Mouse (Mus musculus) cerebellum, adult 11-12 months (tissue): ENCODE data around the gene Wfdc15a.
"Not testable (repeated sequence)": the region's sequence is repeated elsewhere in the genome, so short reads cannot be mapped to it uniquely, and the experiment has no call there.

ENCODE experiments used
- DNase-seq: peaks from one replicate; pipeline ENCODE4 v3.0.0; 2022

Wfdc15a gene

DNA sequence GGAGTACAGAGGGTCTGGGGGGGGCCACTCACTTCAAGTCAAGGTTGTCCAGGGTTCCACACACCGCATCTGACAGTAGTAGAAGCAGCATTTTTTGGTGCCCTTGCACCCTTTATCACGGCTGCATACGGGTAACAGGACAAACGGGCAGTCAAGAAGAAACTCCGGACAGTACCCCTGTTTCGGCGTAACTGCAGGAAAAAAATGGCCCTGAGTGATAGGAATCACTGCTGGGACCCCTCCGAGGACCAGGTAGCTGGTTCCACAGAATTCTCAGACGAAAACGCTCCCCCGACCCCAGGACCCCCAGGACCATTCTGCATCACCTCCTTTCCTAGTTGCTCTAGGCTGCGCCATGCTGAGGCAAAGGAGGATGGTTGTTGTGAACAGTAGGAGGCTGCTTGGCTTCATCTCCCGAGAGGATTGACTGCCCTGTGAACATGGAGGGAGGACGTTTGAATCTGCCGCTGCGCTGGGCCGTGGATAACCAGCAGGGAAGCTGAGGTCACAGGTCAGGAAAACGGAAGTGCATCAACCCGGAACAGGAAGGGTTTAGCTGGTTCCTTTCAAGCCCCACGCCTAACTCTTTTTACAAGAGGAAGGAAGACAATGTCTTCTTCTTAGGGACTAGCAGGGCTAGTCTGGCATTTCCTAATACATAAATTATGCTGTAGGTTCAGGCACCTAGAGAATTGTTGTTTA, at the start of gene Wfdc15a:
Gene Wfdc15a (minus strand): TSS at position 505 of the 702 bp plus-strand sequence.
- no peak for DNase-seq

DNA sequence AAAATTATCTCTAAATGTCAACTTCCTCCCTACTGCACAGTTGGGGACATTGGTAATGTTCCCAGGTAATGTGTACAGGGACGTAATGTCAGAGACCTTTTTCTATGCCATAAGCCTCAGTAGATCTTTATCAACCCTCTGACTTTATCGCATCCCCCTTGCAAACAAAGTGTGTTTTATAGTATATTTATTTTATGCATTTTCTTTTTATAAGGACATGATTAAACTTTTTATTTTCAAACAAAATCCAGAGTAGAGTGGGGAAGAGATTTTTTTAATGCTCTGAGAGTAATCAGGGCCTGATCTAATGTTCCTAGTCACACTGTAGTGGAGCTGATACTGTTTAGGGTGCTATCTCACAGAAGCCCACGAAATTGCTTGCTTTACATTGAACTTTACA, 38.4 kb upstream of the Wfdc15a start, which contains the start of gene Svs2:
Gene Svs2 (minus strand): TSS at position 101 of the 400 bp plus-strand sequence.
- DNase-seq, result no peak

DNA sequence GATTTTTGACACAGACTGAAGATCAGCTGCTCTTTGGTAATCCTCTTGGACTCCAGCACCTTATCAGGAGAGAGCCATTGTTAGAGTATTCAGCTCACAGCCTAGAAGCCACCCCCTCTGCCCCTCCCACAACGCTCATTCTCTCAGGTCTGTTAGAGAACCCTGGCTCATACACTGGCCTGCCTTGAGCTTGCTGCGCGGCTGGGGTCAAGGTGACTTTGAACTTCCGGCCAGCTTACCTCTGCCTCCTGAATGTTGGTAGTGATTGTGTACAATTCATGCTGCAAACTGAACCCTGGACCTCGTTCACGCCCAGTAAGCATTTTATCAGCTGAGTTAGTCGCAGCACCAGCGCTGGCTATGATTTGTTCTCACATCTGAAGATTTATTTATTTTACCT, 32.7 kb upstream of the Wfdc15a start:
- DNase-seq, result no peak

DNA sequence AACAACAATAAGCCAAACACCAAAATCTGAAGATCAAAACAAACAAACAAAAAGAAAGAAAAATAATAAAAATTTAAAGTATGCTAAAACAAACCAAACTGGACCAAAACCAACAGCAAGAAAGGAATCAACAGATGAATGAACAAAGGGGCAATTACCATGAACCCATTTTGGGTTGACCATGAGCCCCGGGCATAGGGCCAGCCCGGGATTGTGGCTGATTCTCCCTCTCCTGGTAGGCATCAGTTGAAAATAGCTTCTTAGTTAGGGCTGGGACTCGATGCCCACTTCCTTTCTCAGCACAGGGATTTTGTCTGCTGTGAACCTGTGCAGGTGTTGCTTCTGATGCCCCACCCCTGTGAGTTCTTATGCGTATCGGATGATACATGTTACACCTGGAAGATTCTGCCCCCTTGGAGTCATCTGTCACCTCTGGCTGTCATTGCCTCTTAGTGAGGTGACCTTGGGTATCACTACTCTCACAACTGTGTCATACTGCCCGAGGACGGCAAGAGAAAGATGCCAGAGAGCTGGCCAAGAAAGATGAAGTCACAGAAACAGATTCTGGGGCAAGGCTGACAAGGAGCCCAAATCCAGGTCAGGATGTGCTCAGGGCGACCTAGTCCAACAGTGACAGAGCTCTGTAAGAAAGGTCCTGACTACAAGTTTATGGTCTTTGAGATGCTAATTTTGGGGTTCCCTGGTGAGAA, 28.6 kb upstream of the Wfdc15a start:
- no peak for DNase-seq

DNA sequence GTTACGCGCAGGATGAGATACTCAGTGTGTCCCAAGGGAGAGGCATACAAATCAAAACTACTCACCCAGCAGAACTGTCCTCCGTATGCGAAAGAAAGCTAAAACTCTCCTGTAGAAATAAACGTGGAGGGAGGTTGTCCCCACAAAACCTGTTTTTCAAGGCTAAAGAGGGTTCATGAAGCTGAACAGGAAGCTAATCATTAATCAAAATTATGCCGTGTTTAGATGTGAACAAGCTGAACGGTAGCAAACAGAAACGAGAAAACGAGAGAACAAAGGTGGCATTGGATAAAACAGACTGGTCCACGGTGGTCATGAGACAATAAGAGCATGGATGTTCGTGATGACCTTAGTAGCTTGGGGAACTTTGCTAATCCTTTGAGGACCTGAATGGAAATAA, 21.6 kb upstream of the Wfdc15a start, which contains the start of gene Wfdc15b:
Gene Wfdc15b (minus strand): TSS at position 139 of the 400 bp plus-strand sequence.
- no peak for DNase-seq

DNA sequence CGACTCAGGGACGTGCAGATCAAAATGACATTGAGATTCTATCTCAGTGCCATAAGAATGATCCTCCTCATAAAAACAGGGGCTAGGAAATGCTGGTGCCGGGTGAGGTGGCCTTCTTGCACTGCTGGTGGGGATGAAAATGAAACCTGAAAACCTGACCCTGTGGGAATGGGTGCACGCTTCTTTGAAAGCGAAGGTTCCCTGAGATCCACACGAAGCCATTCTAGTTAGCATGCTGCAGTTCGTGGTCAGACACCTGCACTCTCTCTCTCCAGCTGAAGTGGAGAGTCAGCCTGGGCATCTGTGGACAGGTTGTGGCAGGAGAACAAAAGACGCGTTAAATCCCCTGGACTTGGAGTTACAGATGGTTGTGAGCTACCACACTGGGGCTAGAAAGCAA, 19.4 kb upstream of the Wfdc15a start:
- DNase-seq, result no peak

DNA sequence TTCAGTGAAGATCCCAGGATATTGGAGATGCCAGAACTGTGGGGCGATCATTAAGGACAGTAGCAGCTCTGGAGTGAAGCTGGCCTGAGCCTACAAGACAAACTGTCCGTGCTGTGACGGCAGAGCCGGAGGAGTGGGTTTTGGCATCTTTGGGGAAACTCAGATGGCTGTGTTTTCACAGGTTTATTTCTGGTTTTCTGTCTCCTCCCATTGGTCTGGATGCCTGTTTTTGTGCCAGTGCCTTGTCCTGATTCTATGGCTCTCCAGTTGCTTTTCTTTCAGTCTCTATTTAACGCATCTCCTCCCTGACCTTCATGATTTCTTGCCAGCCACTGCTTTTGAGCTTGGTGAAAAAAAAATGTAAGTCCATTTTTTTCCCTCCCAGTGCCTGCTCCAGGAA, 12.8 kb upstream of the Wfdc15a start:
- no peak for DNase-seq

DNA sequence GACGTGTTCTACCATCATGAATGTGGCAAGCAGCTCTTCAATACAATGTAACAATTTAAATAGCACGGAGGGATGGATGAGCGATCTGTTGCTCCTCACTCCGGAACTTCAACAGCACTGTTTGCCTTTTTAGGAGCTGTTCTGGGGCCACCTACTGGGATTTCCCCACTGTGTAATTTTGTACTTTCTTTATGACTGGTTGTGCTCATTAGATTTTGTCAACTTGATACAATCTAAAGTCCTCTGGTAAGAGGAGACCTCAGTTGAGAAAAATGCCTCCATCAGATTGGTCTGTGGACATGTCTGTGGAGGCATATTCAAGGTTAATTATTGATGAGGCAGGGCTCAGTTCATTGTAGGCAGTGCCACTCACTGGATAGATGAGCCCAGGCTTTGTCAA, 11.0 kb upstream of the Wfdc15a start:
- DNase-seq, result no peak

DNA sequence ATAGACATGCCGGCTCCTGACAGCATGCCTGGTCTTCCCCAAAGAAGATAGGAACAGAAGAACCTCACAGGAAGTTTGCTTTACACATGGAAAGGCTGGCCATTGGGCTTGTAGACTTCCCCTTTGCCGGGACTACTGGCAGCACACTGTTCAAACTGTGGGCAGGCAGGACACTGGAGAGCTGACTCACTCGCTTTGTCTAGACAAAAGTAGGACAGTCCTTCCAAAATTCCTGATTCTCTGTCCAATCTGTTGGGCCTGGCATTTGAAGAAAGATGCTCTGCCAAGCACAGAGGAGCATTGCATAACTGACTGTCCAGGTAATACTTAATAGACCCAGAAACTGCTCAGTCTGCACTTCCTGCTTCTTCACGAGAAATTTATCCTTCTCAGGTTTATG, 6.7 kb upstream of the Wfdc15a start:
- DNase-seq, result peak; percentile 84

DNA sequence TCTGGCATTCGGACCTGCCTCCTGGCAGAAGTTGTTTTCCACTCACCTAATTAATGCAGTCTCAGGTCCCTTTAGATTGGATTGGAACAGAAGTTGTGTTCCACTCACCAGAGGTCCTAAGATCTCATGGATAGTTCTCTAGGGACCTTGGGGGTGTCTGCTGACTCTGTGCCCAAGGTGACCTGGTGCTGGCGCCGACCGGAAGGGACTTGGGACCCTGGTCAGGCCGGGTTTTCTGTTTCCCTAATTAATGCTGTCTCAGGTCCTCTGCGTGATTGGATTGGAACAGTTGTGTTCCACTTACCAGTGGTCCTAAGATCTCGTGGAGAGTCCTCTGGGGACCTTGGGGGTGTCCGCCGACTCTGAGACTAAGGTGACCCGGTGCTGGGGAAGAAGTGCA, 6.1 kb upstream of the Wfdc15a start:
- DNase-seq, result not testable (repeated sequence)

DNA sequence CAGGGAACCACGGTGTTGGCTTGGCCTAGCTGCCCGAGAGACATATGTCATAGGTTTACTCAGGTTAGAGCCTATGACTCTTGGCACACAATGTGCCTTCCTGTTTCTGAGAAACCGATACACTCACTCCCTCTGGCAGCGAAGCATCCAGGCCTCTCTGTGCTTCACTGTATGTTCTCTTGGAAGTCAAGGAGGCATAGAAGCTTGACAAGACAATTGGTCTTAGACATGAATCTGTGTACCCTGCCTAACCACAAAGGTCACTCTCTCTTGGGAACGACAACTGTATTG, 3.3 kb downstream of the Wfdc15a start:
- DNase-seq, result no peak

DNA sequence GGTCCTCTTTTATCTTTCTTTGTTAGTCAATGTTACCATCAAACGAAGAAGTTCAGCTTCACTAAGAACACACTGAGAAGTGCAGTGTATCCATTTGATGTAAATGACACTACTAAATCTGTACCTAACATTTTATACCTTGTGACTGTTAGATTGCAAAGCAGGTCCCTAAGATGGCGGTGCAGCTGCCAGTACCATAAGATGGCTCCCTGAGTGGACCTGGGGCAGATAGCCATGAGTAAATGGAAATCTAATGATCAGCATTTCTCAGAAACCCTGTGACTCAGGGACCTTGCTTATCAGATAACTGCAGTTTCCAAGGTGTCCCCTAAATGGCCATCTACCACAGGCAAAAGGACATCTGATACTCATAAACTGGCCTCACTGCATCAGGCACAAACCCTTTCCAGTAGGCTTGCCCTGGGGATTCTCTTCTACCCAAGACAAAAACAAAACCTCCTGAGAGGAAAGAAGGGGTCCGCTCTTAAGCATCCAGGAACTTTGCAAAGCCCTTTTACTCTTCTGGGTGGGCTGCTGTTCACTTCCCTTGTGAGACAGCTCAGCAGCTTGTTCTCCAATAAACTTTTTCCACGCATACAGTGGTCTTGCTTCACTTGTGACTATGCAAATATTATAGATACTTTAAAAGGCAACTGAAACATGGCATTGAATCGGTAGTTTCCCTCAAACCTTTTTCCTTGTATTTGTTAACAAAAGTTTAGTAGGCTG, 3.8 kb downstream of the Wfdc15a start:
- DNase-seq, result no peak

DNA sequence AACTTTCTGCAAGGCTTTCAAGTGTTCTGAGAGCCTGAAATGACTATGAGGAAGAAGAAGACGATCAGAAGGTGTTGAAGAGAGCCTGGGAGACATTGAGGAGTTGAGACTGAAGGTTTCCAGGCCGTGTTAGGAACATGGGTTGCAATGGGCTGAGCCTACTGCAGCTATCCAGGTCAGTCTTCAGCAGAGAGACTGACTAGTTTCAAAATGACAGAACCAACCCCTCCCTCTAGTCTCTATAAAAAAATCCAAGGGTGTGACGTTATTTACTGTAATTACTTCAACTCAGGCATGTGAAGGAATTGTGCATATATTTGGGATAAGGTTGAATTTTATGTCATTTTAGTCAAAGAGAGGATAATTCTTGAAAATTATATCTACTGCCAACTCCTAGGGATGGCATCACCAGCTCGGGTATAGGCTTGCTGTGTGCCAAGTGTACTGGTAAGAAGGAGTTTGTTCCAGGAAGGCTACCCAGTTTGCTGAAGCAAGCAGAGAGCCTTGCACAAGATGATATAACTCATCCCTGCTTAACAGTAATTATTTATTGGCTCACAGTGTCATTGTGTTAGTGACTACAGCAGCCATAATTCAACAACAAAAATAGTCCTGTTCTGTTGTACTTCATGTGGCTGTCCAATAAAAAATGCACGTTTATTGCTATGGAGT, 4.8 kb downstream of the Wfdc15a start:
- no peak for DNase-seq

DNA sequence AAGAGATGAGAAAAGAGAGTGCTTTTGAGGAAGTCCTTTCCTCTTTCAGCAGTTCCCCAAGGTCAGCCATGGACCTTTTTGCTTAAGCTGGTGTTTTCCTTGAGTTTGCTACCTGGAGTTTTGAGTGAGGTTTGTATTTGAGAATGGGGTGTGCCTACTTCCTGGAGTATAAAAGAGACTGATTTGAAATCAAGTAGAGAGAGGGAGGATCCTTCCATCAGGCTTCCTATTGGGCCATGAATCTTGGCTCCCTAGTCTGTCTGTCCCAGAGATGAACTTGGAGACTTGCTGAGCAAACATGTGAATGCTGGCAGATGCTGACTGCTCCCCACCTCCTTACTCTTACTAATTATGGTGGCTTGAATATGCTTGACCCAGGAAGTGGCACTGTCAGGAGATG, 7.7 kb downstream of the Wfdc15a start:
- DNase-seq, result no peak

DNA sequence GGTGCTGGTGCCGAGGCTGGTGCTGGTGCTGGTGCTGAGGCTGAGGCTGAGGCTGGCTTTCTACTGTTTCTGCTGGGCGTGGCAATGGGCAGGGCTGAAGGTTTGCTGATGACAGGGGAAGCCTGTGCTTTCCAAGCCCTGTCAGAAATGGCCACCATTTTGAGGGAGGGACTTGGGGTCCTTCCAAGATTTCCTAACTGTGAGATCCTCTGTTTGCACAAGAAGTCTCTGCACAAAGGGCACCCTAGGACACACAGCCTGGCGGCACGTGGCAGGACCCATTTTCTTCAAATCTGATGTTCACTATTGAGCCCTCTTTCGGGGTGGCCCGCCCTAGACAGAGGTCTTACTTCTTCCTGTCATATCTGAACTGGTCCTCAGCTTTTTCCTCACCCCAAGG, 9.4 kb downstream of the Wfdc15a start, which contains the start of gene Wfdc12:
Gene Wfdc12 (minus strand): TSS at position 33 of the 400 bp plus-strand sequence.
- DNase-seq, result no peak

DNA sequence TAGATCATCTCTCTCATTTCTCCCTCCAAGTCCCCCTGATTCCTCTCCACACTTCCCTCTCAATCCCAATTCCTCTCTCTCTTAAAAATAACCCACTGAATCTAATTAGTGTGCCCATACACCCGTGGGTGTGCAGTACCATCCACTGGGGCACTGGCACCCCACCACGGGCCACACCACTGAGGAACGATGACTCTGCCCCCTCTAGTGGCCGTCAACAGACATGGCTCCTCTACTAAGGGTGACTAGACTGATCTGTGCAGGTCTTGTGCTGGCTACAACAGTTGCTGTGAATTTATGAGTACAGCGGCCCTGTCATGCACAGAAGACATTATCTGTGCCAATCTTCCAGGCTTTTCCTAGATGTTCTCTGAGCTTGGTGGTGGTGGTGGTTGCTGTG, 11.2 kb downstream of the Wfdc15a start:
- DNase-seq, result no peak

DNA sequence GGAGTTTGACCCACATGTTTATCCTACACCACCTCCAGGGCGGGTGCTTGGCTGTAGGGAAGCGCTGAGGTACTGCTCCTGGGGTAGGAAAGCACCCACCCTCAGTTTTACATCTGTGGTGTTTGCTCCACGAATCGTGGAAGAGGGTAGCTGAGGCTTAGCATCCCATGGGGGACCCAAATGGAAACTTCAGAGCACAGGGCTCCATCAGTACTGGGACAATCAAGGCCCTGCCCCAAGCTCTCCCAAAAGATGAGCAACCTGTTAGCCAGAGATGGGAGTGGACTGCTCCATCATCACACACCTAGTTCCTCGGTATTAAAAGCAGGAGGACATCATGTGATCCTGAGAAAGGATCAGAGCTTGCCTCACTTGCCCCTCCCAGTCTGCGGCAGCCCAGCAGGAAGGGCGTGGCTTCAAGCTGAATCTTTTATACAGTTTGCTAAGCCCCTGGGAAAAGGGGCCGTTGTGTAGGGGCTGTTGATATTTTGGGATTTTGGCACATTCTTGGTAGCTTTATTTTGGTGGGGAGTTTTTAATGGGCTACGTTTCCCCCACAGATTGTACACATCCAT, 15.7 kb downstream of the Wfdc15a start:
- no peak for DNase-seq

DNA sequence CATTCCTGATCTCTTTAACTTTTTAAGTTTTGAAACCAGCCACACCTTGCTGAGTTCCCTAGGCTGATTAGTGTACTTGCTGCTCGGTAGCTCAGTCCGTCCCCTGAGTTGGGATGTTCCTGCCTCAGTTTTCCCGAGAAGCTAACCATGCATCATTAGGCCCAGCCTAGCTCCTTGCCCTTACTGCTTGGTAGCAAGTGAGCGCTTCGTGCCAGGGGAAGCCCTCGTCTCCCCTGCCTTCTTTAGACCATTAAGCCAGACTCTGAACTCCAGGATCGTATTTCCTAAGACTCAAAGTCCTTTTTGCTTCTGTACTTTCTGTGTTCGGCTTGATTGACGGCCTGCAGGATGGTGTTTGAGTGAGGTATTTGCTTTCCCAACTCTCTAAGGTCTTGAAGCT, 16.6 kb downstream of the Wfdc15a start:
- no peak for DNase-seq

DNA sequence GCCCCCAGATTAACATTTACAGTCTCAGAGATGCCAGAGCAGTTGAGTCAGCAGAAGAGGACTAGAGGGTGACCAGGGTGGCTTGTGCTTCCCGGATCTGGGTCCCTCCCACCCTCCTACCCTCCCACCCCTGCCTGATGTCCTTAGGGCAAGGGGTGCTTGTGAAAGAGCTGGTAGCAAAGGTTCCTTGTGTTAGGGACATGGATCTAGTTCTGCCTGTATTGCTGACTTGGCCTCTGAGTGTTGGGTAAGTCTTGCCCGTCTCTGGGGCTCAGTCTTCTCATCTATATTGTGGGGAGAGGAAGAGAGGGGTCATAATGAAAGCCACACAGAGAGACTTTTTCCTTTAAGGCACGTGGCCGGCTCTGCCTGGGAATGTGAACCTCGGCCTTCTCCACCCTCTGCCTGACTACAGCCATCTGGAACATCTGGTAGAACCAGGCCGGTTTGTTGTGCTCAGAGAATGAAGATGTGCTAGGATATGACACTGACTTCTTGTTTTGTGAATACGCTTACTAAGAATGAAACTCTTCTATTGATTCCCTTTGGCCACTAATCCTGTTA, 17.2 kb downstream of the Wfdc15a start, which contains the start of gene Wfdc5:
Gene Wfdc5 (minus strand): TSS at position 51 of the 564 bp plus-strand sequence.
- no peak for DNase-seq

DNA sequence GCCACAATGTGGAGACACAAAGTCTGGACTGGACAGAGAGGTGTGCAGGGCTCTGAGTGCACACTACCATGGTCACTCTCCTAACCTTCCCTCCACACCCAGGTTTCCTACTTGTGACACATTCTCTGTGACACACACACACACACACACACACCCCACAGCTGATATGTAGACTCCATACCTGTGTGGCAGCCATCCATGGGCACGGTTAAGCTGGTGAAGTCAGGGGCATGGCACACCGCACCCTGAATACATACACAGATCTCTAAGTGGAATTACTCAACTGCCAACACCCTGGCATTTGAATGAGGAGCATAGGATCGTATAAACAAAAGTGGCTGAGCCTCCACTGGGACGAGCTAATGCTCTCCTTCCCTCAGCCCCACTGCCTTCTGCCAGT, 19.2 kb downstream of the Wfdc15a start:
- DNase-seq, result no peak

DNA sequence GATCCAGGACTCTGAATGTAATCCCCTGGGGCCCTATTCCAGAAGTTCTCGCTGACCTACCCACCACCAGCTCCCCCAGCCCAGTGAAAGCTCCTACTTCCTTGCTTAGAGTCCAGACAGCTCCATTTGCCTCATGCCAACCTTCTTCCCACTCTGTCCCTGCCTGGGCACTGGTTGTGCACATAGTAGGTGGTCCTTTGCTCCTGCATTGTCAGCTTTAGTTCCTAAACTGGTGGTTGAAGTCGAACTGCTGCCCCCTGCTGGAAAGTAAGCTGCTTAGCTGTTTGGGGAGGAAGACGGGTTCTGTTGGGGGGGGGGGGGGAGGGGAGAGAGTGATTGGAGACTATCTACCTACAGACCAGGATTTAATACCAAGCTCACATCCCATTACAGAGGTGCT, 19.8 kb downstream of the Wfdc15a start:
- DNase-seq, result no peak

DNA sequence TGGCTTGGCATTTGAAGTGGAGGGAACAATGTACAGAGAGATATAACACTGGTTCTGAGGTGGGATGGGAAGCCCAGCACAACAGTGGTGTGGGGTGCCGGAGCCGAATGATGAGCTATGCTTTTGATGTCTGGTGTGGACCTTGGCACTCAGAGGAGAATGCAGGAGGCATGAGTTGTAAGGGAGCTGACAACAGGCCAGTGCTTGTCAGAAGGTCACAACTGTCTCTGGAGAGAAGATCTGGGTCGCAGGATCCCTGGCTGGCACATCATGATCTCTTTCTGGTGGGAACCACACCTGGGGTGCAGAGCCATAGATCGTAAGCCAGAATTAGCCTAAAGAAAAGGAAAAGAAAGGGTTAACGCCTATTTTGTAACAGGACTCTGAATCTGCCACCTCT, 22.1 kb downstream of the Wfdc15a start:
- no peak for DNase-seq

DNA sequence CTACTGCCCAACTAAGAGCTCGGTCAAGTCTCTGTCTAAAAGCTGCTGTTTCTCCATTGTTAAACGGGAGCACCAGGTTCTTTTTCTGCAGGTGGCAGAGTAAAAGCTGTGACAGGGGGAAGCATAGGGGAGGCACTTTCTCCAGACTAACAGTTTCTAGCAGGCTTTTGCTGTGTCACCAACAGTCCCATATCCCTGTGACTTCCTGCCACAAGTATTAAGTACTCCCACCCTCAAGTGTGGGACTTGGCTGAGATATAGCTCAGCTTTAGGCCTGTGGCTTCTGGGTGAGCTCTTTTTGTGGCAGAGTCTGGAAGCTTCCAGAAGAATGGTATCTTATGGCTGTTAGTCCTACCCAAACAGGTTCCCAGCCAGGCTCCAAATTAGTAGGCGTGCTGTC, 24.1 kb downstream of the Wfdc15a start:
- DNase-seq, result no peak
